Mouse (Mus musculus) frontal cortex, postnatal 25 days (tissue): ENCODE measurements around the gene Cdh13.

ENCODE experiments used
- DNase-seq, 2 experiments: peaks; one replicate each; pipeline ENCODE4 v3.0.0; 2022; ENCODE audit warnings: low spot score in 2 of 2

The Cdh13 gene

GRCm38 (mm10) chr8:118306957-118307356 lies 23.4 kb downstream of the Cdh13 start:
- no peak for DNase-seq

GRCm38 (mm10) chr8:118309106-118309505 lies 25.6 kb downstream of the Cdh13 start:
- DNase-seq: no peak

- no peak for DNase-seq
These were observed 30.1 kb downstream of the Cdh13 start for GRCm38 (mm10) chr8:118313426-118314187.

GRCm38 (mm10) chr8:118314188-118314563 lies 30.6 kb downstream of the Cdh13 start:
- DNase-seq: no peak

- no peak for DNase-seq
These were observed 31.4 kb downstream of the Cdh13 start for GRCm38 (mm10) chr8:118314932-118315331.

- DNase-seq: no peak
These were observed 32.9 kb downstream of the Cdh13 start for GRCm38 (mm10) chr8:118316440-118316839.

- DNase-seq: no peak
These were observed 37.0 kb downstream of the Cdh13 start for GRCm38 (mm10) chr8:118320566-118320965.

GRCm38 (mm10) chr8:118323421-118323820 lies 39.9 kb downstream of the Cdh13 start:
- DNase-seq: no peak

GRCm38 (mm10) chr8:118334933-118335332 lies 51.4 kb downstream of the Cdh13 start:
- DNase-seq: no peak

- DNase-seq: no peak
These were observed 56.2 kb downstream of the Cdh13 start for GRCm38 (mm10) chr8:118339711-118340110.

GRCm38 (mm10) chr8:118343267-118343666 lies 59.7 kb downstream of the Cdh13 start:
- no peak for DNase-seq

- DNase-seq: no peak
These were observed 65.4 kb downstream of the Cdh13 start for GRCm38 (mm10) chr8:118348710-118349489.

GRCm38 (mm10) chr8:118350136-118350535 lies 66.6 kb downstream of the Cdh13 start:
- DNase-seq: no peak

- DNase-seq: no peak
These were observed 69.5 kb downstream of the Cdh13 start for GRCm38 (mm10) chr8:118353022-118353421.

- no peak for DNase-seq
These were observed 73.5 kb downstream of the Cdh13 start for GRCm38 (mm10) chr8:118357067-118357466.

- DNase-seq: no peak
These were observed 74.1 kb downstream of the Cdh13 start for GRCm38 (mm10) chr8:118357596-118357995.

GRCm38 (mm10) chr8:118363781-118364180 lies 80.2 kb downstream of the Cdh13 start:
- DNase-seq: no peak

- DNase-seq: no peak
These were observed 89.6 kb downstream of the Cdh13 start for GRCm38 (mm10) chr8:118373092-118373491.

GRCm38 (mm10) chr8:118374738-118375137 lies 91.2 kb downstream of the Cdh13 start:
- no peak for DNase-seq

- no peak for DNase-seq
These were observed 93.3 kb downstream of the Cdh13 start for GRCm38 (mm10) chr8:118376791-118377190.

GRCm38 (mm10) chr8:118378985-118379384 lies 95.5 kb downstream of the Cdh13 start:
- no peak for DNase-seq

- no peak for DNase-seq
These were observed 96.1 kb downstream of the Cdh13 start for GRCm38 (mm10) chr8:118379657-118380056.

- no peak for DNase-seq
These were observed 96.5 kb downstream of the Cdh13 start for GRCm38 (mm10) chr8:118380058-118380457.
